Mouse (Mus musculus): Measurements from ENCODE around the gene Mov10l1.

Gene Mov10l1

DNA sequence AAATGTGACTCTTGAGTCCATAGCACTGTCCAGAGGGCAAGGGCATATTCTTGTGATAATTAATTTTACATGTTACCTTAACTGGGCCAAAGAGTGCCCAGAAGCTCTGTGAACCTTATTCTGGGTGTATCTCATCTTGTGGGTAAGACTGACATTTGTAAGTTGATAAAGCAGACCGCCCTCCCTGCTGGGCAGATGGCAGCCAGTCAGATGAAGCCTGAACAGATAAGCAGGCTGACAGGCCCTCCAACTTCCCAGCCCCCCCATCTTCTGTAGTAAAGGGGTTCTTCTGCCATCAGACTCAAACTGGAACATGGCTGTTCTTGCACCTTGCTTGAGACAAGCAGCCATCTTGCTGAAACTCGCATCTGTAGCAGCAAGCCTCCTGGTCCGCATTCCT lies 34.0 kb downstream of the Mov10l1 start:
- no peak for DNase-seq

DNA sequence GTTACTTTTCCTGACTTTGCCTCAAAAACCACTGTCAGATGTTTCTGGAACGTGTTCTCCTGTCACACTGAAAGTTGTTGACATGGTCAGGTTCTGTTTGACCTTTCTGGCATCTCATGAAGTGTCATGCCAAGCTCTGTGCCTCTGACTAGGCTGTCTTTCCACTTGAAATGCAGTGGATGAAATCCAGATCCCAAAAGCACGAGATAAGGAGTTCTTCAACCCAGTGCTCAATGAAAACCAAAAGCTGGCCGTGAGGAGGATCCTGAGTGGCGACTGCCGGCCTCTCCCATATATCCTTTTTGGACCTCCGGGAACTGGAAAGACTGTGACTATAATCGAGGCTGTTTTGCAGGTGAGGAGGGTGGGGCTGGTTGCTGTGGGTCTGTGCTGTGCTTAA lies 37.4 kb downstream of the Mov10l1 start:
- DNase-seq = no peak

DNA sequence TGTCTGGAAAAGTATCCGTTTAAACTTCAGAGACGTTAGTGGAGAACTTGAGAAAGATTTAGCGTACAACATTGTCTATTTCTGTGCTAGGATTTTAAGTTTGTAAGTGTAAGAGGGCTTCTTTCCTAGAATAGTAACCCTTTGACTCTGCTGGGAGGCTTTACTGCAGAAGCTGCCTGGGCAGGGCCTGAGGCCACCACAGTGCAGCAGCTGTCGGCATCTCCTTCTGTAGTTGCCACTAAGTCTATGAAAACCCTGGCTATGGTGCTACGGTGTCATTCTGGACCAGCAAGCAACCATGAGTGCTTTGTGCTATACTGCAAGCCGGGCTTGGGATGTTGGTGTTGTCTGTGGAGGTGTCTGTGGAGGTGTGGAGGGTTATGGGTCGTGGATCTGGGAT lies 37.8 kb downstream of the Mov10l1 start:
- DNase-seq = no peak

DNA sequence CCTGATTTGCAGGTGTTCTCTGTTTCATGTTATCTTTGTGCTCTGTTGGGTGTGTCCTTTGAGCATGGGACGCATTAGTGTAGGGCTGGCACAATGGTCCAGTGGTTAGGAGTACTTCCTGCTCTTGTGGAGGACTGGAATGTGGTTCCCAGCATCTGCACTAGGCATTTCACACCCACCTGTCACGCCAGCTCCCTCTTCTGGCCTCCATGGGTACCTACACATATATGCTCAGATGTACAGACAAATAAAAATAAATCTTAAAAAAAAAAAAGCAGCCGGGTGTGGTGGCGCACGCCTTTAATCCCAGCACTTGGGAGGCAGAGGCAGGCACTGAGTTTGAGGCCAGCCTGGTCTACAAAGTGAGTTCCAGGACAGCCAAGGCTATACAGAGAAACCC lies 61.7 kb downstream of the Mov10l1 start:
- no peak for DNase-seq

DNA sequence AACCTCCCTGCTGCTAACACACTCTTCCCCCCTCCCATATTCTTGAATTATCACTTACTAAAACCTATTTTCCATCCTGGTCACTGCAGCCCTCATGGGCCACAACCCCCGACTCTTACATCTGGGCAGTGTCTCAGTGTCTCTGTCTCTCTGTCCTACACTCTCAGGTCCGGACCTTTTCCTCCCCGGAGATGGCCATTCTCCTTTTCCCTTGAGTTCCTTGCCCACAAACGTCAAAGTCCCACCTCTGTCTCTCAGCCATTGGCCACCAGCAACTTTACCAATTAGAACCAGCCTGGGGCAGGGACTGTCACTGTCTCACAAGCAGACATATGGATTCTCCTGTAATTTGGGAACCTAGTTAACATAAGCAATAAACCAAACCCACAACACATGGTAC lies 63.6 kb downstream of the Mov10l1 start:
- DNase-seq = no peak

DNA sequence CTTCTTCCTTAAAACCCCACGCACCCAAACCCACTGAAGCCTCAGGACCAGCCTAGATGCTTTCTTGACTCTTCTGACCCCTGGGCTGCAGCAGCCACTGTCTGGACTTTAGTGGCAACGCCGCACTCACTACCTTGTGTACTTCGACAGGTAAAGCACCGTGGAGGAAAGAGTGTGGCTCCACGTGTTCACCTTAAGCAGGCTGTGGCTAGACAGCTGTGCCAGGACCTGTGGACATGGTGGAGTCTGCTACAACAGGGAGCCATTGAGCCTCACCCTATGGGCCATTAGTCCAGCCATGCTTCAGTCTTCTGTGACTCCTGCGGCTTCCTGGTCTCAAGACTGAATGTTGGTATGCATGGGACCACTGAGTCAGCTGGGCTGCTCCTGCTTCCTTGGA lies 72.0 kb downstream of the Mov10l1 start:
- no peak for DNase-seq

DNA sequence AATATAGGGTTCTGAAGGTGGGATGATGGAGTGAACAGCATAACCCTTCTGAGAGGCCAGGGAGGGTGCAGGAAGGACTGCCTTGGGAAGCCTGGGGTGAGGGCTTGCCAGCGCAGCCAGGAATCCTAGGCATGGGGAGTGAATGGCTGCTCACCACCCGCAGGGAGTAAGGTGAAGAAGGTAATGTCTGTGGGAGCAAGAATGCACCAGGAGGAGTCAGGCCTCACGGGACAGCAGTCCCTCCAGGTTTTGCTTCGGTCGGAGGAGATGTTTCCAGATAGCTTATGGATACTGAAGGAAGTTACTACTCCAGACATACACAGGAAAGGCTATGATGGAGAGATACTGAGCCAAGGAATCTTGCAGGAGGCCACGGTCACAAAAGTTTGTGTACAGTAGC lies 76.0 kb downstream of the Mov10l1 start:
- no peak for DNase-seq

DNA sequence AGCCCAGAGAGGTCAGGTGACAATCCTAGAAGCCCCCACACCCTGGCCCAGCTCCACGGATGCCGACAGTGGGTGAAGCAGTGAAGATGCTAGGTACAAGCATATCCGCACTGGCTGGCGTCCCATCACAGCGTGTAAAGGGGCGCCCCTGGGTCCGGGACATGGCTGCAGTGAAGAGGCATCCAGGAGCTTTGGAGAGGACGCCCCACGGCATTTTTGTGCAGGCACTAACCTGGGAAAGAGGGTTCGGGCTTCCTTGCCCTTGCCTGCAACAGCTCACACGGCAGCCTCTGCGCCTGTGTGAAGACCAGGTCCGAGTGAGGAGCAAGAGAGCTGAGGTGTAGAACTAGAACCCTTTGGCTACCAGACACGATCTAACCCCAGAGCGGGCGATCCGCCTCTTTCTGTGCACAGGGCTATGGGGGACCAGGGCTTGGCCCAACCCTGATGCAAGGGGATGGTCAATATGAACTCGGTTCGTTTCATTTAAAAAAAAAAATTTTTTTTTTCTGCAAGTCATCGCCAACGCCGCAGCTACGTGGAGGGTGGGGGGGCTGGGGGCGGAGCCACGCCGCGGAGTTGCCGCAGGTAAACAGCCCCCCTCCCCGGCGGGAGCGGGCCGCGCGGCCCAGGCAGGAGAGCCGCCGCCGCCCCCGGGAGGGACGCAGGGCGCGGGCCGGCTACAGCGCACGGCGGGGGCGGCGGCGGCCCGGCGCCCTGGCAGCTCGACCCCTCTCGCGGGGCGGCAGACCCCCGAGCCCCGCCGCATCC lies 76.6 kb downstream of the Mov10l1 start, which contains the start of gene Panx2:
Gene Panx2, plus strand, starts transcription at position 574 of the 771 bp plus-strand sequence.
- DNase-seq = no peak

DNA sequence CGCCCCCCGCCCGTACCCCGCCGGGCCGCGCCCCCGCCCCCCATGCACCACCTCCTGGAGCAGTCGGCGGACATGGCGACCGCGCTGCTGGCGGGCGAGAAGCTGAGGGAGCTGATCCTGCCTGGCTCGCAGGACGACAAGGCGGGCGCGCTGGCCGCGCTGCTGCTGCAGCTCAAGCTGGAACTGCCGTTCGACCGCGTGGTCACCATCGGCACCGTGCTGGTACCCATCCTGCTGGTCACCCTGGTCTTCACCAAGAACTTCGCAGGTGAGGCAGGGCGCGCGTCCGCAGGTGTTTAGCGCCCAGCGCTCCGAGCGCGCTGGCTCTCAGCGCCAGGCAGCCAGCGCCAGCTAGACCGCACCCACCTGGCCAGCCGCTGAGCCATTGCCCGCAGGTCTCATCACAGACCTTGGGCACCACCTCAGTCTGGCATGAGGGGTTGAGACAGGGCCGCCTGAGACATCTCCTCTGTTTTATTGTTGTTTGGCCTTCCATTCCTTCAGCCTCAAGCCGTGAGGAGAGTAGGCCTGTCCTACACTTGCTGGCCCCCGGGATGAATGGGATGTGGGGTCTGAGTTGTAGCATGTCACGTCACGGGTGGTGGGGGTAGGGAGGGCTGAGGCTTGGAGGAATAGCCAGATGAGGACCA lies 77.4 kb downstream of the Mov10l1 start:
- DNase-seq = no peak

DNA sequence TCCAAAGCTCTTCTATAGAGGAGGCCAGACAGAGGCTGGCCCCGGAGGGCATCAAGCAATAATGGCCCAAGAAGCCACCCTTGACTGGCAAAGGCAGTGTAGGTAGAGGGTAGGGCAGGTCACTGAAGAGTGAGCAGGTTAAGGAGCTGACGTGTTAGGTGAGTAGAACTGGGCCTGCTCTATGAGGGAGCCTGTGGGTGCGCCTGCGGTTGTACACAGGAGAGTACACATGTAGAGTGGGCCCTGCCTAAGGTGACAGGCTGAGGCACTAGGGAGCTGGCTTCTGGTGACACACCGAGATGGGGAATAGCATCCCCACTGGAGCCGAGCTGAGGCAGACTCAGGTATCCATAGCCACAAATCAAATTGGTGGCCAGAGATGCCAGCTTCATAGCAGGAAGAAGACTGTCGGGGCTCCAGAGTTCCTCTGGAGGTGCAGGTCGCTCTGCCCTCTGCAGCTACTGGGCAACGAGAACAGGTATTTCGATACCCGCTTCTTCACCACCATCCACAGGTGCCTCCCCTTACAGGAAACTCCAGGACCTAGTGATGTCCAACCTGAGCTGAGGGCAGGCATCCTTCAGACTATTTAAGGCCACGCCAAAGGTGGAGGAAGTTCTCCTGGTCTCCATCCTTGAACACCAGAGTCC lies 78.2 kb downstream of the Mov10l1 start:
- no peak for DNase-seq

DNA sequence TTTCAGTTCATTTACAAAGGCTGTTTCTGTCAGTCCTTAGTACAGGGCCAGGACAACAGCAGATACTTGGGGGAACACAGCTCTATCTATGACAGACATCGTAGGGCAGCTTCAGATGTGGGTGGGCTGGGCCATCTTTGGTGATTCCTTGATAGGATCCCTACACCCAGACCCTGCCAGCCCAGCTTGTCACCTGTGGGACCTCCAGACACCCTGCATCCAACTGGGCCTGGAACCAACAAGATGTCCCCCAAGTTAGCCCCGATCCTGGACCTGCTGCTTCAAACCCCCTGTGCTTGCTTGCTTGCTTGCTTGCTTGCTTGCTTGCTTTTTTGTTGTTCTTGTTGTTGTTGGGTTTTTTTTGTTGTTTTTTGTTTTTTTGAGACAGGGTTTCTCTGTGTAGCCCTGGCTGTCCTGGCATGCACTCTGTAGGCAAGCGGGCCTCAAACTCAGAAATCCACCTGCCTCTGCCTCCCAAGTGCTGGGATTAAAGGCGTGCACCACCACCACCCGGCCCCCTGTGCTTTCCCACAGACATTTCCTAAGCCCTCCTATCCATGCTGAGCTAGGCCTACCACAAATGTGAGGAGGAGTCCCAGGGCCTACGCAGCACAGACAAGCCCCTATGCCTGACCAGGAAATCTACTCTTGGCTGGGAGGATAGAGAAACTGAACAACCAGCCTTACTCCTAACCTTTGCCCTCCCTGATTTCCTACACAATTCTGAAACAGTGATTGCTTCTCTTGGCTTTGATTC lies 79.2 kb downstream of the Mov10l1 start:
- DNase-seq = no peak

DNA sequence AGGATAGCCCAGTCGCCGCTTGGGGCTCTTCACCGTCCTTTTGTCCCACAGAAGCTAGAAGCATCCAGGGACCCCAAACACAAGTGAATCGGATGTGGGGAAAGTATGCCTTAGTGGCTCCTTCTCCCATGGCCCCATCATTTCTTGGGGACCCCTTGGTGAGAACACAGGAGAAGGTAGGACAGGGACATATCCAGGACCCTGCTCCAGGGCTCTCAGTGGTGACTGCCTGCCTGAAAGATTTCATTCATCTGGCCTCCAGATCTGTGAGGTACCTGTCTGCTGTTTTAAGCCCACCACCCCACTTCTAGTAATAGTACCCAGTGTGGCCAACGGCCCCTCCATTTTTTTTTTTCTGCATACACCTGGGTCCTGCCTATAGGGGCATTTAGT lies 79.8 kb downstream of the Mov10l1 start:
- DNase-seq = no peak

DNA sequence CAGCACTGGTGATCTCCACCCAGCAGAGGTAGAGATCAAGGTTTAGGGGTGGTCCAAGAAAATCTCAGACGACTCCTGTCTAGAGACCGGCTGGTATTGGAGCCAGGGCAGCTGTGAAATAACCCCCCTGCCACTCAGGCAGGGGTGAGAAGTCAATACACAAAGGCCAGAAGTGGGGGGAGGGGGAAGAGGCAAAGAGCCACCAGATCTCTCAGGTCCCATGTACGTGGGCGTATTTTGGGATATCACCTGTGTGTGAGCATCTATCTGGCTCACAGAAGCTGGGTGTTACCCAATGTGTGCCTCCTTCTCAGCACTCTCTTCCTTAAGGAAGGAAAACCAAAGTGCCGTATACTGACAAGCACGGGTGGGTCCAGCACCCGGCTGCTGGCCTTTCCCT lies 80.3 kb downstream of the Mov10l1 start:
- no peak for DNase-seq

DNA sequence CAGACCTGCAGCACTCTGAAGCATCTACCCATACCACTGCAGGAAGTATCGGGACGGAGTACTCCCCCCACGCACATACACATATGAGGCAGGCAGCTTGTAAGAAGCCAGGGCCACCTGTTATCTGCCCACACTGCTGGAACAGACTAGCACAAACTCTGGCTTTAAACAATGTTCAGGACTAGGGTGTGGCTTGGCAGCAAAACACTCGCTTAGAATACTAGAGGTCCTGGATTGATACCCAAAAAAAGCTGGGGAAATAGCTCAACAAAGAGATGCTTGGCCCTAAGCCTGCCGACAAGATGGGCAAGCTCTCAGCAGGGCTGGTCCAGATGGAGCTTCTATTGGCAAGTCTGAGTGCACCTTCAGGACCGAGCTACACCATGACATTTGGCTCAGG lies 80.8 kb downstream of the Mov10l1 start:
- no peak for DNase-seq

DNA sequence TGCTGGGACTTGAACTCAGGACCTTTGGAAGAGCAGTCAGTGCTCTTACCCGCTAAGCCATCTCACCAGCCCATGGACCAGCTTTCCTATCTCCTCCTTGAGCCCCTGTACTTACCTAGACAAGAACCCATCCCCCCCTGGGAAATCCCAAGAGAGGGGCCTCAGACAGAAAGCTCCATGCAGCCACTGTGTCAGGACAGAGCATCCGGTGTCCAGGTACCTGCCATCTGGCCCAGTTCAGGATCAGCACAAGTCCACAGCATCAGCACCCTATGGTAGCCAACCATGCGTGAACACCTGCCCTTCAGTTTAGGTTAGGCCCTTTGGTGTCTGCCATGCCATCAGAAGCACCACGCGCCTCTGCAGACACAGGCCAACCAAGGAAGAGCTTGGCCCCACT lies 82.2 kb downstream of the Mov10l1 start:
- no peak for DNase-seq

DNA sequence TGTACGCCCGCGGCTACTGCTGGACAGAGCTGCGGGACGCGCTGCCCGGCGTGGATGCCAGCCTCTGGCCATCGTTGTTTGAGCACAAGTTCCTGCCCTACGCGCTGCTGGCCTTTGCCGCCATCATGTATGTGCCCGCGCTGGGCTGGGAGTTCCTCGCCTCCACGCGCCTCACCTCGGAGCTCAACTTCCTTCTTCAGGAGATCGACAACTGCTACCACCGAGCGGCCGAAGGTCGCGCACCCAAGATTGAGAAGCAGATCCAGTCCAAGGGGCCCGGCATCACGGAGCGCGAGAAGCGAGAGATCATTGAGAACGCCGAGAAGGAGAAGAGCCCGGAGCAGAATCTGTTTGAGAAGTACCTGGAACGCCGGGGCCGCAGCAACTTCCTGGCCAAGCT lies 84.9 kb downstream of the Mov10l1 start:
- DNase-seq = no peak

DNA sequence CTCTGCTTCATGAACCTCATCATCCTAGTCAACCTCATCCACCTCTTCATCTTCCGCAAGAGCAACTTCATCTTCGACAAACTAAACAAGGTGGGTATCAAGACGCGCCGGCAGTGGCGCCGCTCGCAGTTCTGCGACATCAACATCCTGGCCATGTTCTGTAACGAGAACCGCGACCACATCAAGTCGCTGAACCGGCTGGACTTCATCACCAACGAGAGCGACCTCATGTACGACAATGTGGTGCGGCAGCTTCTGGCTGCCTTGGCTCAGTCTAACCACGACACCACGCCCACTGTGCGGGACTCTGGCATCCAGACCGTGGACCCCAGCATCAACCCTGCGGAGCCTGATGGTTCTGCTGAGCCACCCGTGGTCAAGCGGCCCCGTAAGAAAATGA lies 85.5 kb downstream of the Mov10l1 start:
- no peak for DNase-seq

DNA sequence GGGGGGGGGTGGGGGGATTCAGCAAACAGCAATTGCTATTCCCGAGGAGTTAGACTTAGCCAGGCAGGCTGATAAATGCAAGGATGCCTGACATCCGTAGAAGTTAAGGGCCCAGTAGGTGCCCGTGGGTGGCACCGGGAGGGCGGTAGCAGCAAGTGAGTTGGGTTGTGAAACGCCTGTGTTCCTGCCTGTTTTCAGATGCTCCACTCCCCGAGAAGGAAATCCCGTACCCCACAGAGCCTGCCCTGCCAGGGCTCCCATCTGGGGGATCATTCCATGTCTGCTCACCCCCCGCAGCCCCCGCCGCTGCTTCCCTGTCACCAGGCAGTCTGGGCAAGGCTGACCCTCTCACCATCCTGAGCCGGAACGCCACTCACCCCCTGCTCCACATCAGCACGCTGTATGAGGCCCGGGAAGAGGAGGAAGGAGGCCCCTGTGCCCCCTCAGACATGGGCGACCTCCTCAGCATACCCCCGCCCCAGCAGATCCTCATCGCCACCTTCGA lies 86.7 kb downstream of the Mov10l1 start:
- no peak for DNase-seq

DNA sequence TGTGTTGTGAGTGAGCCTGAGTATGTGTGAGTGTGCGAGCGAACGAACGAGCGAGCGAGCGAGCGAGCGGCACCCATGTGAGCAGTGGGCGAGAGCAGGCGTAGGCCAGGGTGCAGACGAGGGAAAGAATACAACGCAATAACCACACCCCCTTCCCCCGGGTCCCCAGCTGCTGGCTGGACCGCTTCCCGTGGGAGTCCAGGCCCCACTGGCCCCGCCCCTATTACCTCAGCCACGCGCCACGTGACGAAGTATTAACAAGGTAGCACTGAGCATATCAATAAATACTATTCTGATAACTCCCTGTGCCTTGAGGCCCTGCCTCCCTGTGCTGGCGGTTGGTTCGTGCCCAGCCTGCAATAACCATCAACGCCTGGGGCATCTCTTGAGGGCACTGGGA lies 87.9 kb downstream of the Mov10l1 start:
- DNase-seq = no peak

DNA sequence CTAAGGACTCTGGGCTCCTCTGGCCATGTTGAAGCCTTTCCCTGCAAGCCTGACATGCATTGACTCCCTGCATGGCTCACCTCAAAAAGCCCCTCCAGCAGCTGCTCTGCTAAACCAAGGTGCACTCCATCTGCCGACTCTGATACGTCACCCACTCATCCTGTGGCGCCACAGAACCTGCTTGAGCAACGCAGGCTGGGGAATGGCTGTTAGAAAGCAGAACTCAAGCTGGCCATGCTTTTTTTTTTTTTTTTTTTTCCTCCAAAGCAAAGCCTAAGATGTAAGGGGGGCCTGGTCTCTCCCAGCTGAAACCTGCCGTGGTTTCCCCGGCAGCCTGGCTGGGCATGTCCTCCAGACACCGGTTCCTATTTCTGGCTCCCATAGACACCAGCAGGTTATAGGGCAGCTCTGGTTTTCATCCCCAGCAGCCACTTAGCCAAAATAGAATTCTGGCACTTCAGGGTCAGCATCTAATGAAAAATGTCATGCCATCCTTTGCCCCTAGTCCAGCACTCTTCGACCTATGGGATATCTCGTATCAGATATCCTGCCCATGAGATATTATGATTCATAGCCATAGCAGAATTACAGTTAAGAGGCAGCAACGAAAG lies 91.4 kb downstream of the Mov10l1 start:
- no peak for DNase-seq

DNA sequence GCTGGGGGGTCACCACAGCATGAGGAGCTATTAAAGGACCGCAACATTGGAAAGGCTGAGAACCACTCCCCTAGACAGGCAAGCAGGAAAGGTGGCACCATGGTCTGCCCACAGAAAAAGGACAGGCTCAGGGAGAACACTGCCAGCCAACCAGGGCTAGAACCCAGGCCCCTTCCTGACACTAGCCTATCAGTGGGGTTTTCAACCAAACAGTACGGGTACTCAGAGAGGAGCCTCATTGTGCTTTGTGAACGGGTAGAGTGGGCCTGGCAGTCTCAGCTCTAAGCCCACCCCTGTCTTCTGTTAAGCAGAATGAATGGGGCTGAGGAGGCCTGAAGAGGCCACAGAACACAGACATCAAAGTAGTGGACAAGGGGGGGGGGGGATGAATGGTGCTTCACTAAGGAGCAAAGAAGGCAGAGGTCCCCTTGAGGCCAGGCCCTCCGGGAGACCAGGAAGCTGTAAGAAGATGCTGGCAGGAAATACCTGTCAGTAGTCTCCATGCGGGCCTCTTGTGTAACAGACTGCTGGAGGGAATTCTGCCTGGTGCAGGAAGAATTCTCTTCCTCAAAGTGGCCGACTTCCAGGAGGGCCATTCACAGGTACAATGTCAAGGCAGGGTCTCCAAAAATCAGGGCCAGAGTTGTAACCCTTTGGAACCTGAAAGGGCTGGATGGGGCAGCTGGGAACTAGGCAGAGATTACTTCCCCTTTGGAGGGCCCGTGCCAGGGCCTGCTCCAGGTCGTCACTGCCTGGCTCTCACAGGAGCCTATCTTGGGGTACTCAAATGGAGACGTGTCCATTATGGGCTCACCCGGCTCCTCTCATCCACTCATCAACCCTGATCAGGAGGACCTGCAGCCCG lies 92.1 kb downstream of the Mov10l1 start, which contains the start of gene Trabd:
Gene Trabd, plus strand, starts transcription at position 512 of the 865 bp plus-strand sequence.
- DNase-seq = peak in 1 of 2 experiments; percentile 27
